Mouse (Mus musculus) frontal cortex, adult 2 months (tissue): ENCODE measurements around the gene Ube2v1. TPM values are rescaled to one million over a fixed set of nuclear protein-coding genes. Genes with fewer than 3 reads are reported as not detected.
"Not testable (repeated sequence)": the region's sequence is repeated elsewhere in the genome, so short reads cannot be mapped to it uniquely, and the experiment has no call there.

Source experiments
- DNase-seq, 2 experiments: peaks; one replicate each; pipeline ENCODE4 v3.0.0; 2022; ENCODE audit warnings: low spot score in 1 of 2; ENCODE audit errors: extremely low spot score in 1 of 2
- polyA plus RNA-seq: library from polyadenylated mRNA; depleted of rRNA; stranded (reverse); fragments of >200 nt; gene quantifications from 2 replicates; pipeline ENCODE4 v1.2.3, GENCODE M21; 2012

The Ube2v1 gene
- polyA plus RNA-seq, 1 experiment, result 250 TPM

- DNase-seq, result no peak
Observed at GRCm38 (mm10) chr2:167656629-167657478, 25.0 kb upstream of the Ube2v1 start.

- DNase-seq, result no peak
Observed at GRCm38 (mm10) chr2:167654911-167655600, 23.2 kb upstream of the Ube2v1 start.

GRCm38 (mm10) chr2:167652694-167653093 is 20.8 kb upstream of the Ube2v1 start:
- no peak for DNase-seq

- DNase-seq, result no peak
Observed at GRCm38 (mm10) chr2:167651622-167652021, 19.7 kb upstream of the Ube2v1 start.

- no peak for DNase-seq
Observed at GRCm38 (mm10) chr2:167649290-167650032, 17.6 kb upstream of the Ube2v1 start.

GRCm38 (mm10) chr2:167646411-167646810 is 14.5 kb upstream of the Ube2v1 start:
- DNase-seq, result no peak

GRCm38 (mm10) chr2:167643356-167644052 is 11.6 kb upstream of the Ube2v1 start:
- not testable (repeated sequence) for DNase-seq

- no peak for DNase-seq
Observed at GRCm38 (mm10) chr2:167642164-167642563, 10.3 kb upstream of the Ube2v1 start.

- DNase-seq, result no peak
Observed at GRCm38 (mm10) chr2:167641337-167641736, 9.4 kb upstream of the Ube2v1 start.

- no peak for DNase-seq
Observed at GRCm38 (mm10) chr2:167640279-167640678, 8.4 kb upstream of the Ube2v1 start.

GRCm38 (mm10) chr2:167634865-167635512 is 3.1 kb upstream of the Ube2v1 start:
- DNase-seq, result no peak

GRCm38 (mm10) chr2:167634338-167634770 is 2.5 kb upstream of the Ube2v1 start:
- DNase-seq, result peak; percentile 98 to 99

- no peak for DNase-seq
Observed at GRCm38 (mm10) chr2:167633537-167633872, 1.6 kb upstream of the Ube2v1 start.

- no peak for DNase-seq
Observed at GRCm38 (mm10) chr2:167632731-167633536, 1.0 kb upstream of the Ube2v1 start.

GRCm38 (mm10) chr2:167631181-167631590 is 709 bp downstream of the Ube2v1 start:
- DNase-seq, result no peak

GRCm38 (mm10) chr2:167630421-167630820 is 1.5 kb downstream of the Ube2v1 start:
- no peak for DNase-seq

GRCm38 (mm10) chr2:167629665-167630209 is 2.2 kb downstream of the Ube2v1 start:
- DNase-seq, result no peak

GRCm38 (mm10) chr2:167628872-167629271 is 3.0 kb downstream of the Ube2v1 start:
- DNase-seq, result no peak

- DNase-seq, result no peak
Observed at GRCm38 (mm10) chr2:167627019-167627418, 4.9 kb downstream of the Ube2v1 start.
